Mouse (Mus musculus): ENCODE measurements around the gene Tmem189. TPM values are rescaled to one million over a fixed set of nuclear protein-coding genes. Genes with fewer than 3 reads are reported as not detected.
"Not testable (repeated sequence)": the region's sequence is repeated elsewhere in the genome, so short reads cannot be mapped to it uniquely, and the experiment has no call there.

Tmem189 gene
- total RNA-seq, 2 experiments from 2014 or later = 42.3 to 43.0 TPM

DNA sequence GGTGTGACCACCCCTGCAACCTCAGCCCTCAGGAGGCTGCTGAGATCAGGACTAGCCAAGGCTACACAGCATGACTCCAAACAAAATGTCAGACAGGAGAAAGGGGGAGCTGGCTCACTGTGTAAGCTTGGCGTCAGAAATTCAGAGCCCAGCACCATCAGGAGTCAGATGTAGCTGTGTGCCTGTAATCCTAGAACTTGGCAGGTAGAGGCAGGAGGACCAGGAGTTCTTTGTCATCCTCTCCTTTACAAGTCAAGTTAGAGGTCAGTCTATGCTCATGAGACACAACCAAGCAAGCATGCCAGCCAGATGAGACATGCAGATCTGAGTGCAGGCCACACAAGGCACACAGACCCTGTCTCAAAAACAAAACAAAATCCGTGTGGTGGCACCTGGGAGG lies 64.0 kb downstream of the Tmem189 start:
- intact Hi-C loops (cut with DNase I) = no loop called here
- no peak for TF ChIP-seq CTCF (IDR thresholded peaks at IDR 0.05)
- no peak overlapping the region for H3K27ac ChIP-seq
- no peak for DNase-seq (ENCODE audit: extremely low spot score in 1 of 2, low spot score in 2 of 2)
- H3K4me3 ChIP-seq = no peak overlapping the region

DNA sequence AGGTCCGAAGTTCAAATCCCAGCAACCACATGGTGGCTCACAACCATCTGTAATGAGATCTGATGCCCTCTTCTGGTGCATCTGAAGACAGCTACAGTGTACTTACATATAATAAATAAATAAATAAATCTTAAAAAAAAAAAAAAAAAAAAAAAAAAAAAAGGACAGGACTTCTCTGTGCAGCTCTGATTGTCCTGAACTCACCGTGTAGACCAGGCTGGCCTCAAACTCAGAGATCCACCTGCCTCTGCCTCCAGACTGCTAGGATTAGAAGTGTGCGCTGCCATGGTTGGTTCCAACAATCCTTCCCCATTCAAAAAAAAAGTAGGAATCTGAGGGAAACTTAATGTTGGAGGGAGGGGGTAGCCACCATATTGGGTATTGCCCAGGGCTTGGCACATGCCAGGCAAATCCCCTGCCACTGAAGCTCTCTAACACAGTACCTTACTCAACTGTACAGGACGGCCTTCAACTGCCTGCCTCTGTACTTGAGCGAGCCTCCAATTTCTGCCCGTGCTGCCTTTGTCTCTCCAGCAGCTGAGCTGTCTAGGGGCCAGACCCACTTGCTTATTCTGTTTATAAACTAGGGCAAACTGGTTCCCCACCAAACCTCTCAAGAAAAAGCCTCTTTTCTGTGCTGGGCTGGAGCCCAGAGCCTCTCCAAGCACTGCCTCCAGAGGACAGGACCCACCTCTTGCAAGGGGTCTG lies 65.1 kb downstream of the Tmem189 start:
- TF ChIP-seq CTCF (IDR thresholded peaks at IDR 0.05) = no peak
- DNase-seq (ENCODE audit: extremely low spot score in 1 of 2, low spot score in 2 of 2) = no peak

DNA sequence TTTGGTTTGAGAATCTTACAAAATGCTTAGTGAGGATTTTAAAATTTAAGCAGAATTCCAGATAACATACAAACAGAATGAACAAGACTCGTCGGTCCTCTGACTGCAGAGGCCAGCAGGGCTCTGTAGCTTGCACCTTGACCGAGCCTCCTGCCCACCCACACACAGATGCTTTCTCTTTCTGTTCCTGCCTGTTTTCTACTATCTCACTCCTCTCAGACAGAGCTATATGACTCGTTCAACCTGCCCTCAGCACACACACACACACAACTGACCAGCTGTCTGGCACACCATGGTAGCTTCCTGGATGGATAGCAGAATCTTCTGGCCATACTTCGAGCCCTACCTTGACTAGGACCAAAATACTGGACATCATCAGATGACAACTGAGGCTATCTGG lies 66.7 kb downstream of the Tmem189 start:
- DNase-seq (ENCODE audit: extremely low spot score in 1 of 2, low spot score in 2 of 2) = no peak
- Histone ChIP-seq H3K4me3 (no peak overlapping the region), H3K27ac (no peak overlapping the region; the same call in 1 of the 2 replicates)
- intact Hi-C loops (cut with DNase I) = no loop called here
- TF ChIP-seq CTCF (IDR thresholded peaks at IDR 0.05) = no peak

More for the DNA sequence above, 65.1 kb downstream of the Tmem189 start:
- intact Hi-C loops (cut with DNase I) = no loop called here
- no peak overlapping the region for H3K27ac ChIP-seq
- no peak overlapping the region for H3K4me3 ChIP-seq

DNA sequence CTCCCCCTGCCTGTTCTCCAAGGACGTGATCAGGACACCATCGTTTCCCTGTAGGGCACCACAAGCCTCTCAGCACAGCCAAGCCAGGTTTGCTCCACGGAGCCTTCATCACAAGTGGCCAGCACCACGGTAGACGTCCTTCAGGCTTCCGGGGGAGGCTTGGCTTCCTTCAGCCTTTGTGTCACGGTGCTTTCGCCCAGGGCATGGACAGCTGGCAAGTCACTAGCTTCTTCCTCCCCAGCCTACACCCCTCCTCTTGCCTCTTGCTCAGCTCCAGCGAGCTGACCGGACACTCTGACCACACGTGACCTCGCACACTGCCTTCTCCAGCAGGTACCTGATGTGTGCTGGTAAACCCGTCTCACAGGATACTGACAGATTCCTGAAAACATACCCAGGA lies 67.3 kb downstream of the Tmem189 start:
- H3K4me3 ChIP-seq = no peak overlapping the region
- DNase-seq (ENCODE audit: extremely low spot score in 1 of 2, low spot score in 2 of 2) = no peak
- H3K27ac ChIP-seq = peak overlapping the region; percentile 40; the same call in 1 of the 2 replicates
- TF ChIP-seq CTCF (IDR thresholded peaks at IDR 0.05) = no peak
- intact Hi-C loops (cut with DNase I) = no loop called here

DNA sequence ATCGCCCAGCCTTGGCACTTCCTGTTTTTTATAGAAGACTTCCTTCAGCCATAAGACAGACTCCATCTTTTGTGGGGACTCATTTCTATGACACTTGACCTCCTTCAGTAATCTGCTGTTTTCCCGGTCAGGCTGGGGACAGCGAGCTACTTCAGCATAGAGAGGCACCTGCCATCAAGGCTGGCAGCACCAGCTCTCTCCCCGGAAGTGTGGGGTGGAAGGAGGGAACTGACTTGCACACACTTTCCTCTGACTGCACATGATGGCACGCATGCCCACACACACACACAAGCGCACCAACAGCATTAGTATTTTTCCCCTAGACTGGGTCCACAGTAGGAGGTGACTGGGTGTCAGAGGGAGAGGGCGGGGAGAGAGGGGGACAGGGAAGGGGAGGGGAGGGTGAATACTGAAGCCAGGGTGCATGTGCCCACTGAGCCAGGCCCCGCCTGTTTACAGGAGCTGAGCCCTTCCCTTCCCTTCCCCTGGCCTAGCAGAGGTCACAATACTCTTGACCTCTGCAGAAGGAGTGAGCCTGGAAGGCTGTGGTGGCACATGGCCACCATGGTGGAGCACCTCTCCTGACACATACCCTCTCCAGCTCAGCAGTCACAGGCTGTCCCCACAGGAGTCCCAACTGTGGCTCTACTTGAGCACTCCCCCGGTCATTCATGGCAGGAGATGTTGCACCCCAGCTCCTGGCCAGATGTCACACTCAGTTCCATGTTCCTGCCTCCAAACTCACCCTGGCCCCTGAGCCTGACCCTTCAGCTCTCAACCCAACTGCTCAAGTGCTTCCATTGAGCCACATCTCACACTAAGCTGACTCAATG lies 68.2 kb downstream of the Tmem189 start:
- TF ChIP-seq CTCF (IDR thresholded peaks at IDR 0.05) = no peak
- no peak for DNase-seq (ENCODE audit: extremely low spot score in 1 of 2, low spot score in 2 of 2)
- H3K4me3 ChIP-seq = no peak overlapping the region
- intact Hi-C loops (cut with DNase I) = no loop called here
- peak overlapping the region; percentile 4; the same call in 1 of the 2 replicates for H3K27ac ChIP-seq

DNA sequence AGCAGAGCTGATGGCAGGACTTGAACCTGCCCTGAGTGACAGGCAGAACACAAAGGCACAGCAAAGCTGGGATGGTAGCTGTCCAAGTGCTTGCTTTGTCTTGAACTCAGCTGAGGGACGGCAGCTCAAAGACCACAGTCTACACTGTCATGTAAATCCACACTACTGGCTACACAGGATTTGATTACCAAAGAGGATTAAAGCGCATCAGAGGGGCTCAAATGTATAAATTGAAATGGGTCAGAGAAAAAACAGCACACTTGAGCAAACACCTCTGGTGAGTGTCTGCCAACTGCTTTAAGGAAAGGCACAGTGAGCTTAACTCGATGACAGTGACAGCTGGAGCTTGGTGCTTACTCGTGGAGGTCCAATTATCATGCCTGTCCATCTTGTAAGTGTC lies 72.2 kb downstream of the Tmem189 start:
- no peak for DNase-seq (ENCODE audit: extremely low spot score in 1 of 2, low spot score in 2 of 2)
- Histone ChIP-seq H3K4me3 (no peak overlapping the region), H3K27ac (no peak overlapping the region)
- no peak for TF ChIP-seq CTCF (IDR thresholded peaks at IDR 0.05)
- intact Hi-C loops (cut with DNase I) = no loop called here

DNA sequence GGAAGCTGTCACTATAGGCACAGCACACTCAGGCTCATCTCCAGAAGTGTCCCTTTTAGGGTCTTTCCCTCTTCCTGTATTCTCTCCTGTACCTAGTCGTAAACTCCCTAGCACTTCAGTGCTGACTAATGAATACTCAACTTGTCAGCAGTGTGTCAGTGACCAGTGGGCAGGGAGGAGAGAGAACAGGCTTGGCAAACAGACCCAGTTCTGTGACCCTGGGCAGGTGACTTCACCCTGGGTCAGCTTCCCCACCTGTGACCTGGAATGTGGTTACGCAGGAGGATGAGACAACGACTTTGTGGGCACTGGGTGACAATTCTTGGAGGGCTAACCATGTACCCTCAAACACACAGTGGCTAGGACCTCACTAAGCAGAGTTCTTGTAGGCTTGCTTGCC lies 72.6 kb downstream of the Tmem189 start:
- Histone ChIP-seq H3K4me3 (no peak overlapping the region), H3K27ac (no peak overlapping the region)
- no peak for DNase-seq (ENCODE audit: extremely low spot score in 1 of 2, low spot score in 2 of 2)
- no peak for TF ChIP-seq CTCF (IDR thresholded peaks at IDR 0.05)
- intact Hi-C loops (cut with DNase I) = no loop called here

DNA sequence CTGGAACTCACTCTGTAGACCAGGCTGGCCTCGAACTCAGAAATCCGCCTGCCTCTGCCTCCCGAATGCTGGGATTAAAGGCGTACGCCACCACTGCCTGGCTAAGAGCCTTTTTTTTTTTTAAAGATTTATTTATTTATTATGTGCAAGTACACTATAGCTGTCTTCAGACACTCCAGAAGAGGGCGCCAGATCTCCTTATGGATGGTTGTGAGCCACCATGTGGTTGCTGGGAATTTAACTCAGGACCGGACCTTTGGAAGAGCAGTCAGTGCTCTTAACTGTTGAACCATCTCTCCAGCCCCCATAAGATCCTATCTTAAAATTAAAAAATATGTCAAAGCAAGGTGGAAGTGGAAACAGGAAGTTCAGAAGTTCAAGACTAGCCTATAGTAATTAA lies 76.3 kb downstream of the Tmem189 start:
- intact Hi-C loops (cut with DNase I); DNase-seq (ENCODE audit: extremely low spot score in 1 of 2, low spot score in 2 of 2); H3K27ac ChIP-seq; H3K4me3 ChIP-seq: not testable (repeated sequence)
- peak; percentile 18 for TF ChIP-seq CTCF (IDR thresholded peaks at IDR 0.05)

DNA sequence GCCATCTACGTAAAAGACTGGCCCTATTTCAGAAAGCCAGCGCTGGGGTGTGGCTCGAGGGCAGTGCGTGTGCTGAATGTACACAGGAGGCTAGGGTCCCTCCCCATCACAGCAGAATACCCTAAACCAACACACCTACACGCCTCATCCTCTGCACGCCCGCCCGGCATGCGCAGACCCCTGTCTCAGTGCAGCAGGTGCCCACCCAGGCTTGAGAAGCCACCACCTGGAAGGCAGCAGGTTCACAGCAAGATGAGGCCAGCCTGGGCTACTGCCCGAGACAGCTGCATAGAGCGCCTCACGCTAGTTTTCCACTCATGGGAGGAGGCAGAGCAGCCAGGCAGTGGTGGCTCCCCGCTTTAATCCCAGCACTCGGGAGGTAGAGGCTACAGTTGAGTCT lies 77.5 kb downstream of the Tmem189 start:
- Histone ChIP-seq H3K27ac (no peak overlapping the region), H3K4me3 (no peak overlapping the region)
- intact Hi-C loops (cut with DNase I) = no loop called here
- no peak for TF ChIP-seq CTCF (IDR thresholded peaks at IDR 0.05)
- no peak for DNase-seq (ENCODE audit: extremely low spot score in 1 of 2, low spot score in 2 of 2)

DNA sequence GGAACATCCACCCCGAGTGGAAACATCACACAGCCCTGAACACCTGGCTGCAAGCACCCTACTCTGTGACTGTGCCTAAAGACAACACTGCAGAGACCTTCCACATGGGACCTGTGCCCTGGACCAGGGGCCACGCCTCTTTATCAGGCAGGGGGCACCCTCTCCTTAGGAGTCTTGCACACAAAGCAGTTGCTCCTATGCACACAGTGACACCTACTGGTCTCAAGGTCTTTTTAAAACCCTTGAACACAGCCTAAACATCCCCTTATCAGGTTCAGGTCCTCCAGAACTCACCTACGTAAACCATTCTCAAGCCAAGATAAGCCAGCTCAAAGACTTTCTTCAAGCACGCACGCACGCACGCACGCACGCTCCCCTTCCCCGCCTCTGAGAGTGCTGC lies 78.3 kb downstream of the Tmem189 start:
- Histone ChIP-seq H3K4me3 (no peak overlapping the region), H3K27ac (no peak overlapping the region)
- intact Hi-C loops (cut with DNase I) = no loop called here
- DNase-seq (ENCODE audit: extremely low spot score in 1 of 2, low spot score in 2 of 2) = no peak
- peak; percentile 26 for TF ChIP-seq CTCF (IDR thresholded peaks at IDR 0.05)

DNA sequence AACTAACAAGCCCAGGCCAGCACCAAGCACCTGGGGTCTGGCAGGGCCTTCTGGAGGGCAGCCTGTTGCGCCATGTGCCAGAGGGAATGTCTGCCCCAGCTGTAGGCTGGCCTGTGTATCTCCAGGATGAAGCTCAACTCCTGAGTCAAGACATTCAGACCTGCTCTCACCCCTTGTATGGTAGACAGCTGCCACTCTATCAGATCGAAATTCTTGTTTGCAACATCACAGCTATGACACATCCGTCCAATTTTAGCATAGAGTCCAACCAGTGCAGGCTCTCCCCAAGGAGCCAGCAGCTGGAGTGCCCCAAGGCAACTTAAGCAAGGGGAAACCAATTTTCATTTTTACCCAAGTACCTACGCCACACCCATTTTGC lies 82.9 kb downstream of the Tmem189 start:
- no peak for TF ChIP-seq CTCF (IDR thresholded peaks at IDR 0.05)
- intact Hi-C loops (cut with DNase I) = no loop called here
- Histone ChIP-seq H3K4me3 (no peak overlapping the region), H3K27ac (no peak overlapping the region)
- no peak for DNase-seq (ENCODE audit: extremely low spot score in 1 of 2, low spot score in 2 of 2)

Data from left cerebral cortex, adult 2 months (tissue).